Mouse (Mus musculus) forebrain, embryonic 16.5 days (tissue): ENCODE measurements around the gene Rasal1. TPM values are rescaled to one million over a fixed set of nuclear protein-coding genes. Genes with fewer than 3 reads are reported as not detected.

Source experiments
- ATAC-seq: fragments of 200-750 bp; cut with Nextera tagmentation; 2 replicates; pipeline ENCODE4 v1.8.0; 2017; ENCODE audit warnings: mild to moderate bottlenecking, moderate library complexity
- H3K27ac ChIP-seq: fragments of 300-500 bp; sonication (generic); 2 replicates; pipeline ENCODE4 v1.5.1; 2014; ENCODE audit warnings: low read length, control low read depth
- H3K27me3 ChIP-seq: fragments of 300-500 bp; sonication (generic); replicated peaks from 2 replicates; pipeline ENCODE4 v1.6.1; 2014; ENCODE audit warnings: low read length; ENCODE audit not compliant: control insufficient read depth, insufficient read depth
- H3K36me3 ChIP-seq: fragments of 300-500 bp; sonication (generic); 2 replicates; pipeline ENCODE4 v1.6.1; 2014; ENCODE audit not compliant: control insufficient read depth, insufficient read depth
- H3K4me1 ChIP-seq: fragments of 300-500 bp; sonication (generic); replicated peaks from 2 replicates; pipeline ENCODE4 v1.6.1; 2014; ENCODE audit warnings: low read length; ENCODE audit not compliant: control insufficient read depth, insufficient read depth
- H3K4me2 ChIP-seq: fragments of 300-500 bp; sonication (generic); 2 replicates; pipeline ENCODE4 v1.6.1; 2014; ENCODE audit warnings: mild to moderate bottlenecking, low read length, control low read depth
- H3K4me3 ChIP-seq: fragments of 300-500 bp; sonication (generic); replicated peaks from 2 replicates; pipeline ENCODE4 v1.5.1; 2014; ENCODE audit warnings: mild to moderate bottlenecking, low read length, control low read depth
- H3K9ac ChIP-seq: fragments of 300-500 bp; sonication (generic); replicated peaks from 2 replicates; pipeline ENCODE4 v1.6.1; 2014; ENCODE audit warnings: low read depth, low read length, control low read depth
- H3K9me3 ChIP-seq: fragments of 300-500 bp; sonication (generic); 2 replicates; pipeline ENCODE4 v1.6.1; 2016; ENCODE audit warnings: low read length; ENCODE audit not compliant: control insufficient read depth
- WGBS: fragments of 180-500 bp; shearing (Covaris S2); extraction: QIAGEN DNeasy Blood & Tissue Kit; methylation state at CpG from one replicate; pipeline ENCODE4 v1.1.7; 2014; 5-methylcytosine and 5-hydroxymethylcytosine counted together
- polyA plus RNA-seq: library from polyadenylated mRNA; unstranded; fragments of >200 nt; fragmentation: Nextera tagmentation; extraction: Ambion mirVana; gene quantifications from 2 replicates; pipeline ENCODE4 v1.2.1, GENCODE M21; 2015

Gene Rasal1
- polyA plus RNA-seq, 1 experiment from 2014 or later = 6.3 TPM

DNA sequence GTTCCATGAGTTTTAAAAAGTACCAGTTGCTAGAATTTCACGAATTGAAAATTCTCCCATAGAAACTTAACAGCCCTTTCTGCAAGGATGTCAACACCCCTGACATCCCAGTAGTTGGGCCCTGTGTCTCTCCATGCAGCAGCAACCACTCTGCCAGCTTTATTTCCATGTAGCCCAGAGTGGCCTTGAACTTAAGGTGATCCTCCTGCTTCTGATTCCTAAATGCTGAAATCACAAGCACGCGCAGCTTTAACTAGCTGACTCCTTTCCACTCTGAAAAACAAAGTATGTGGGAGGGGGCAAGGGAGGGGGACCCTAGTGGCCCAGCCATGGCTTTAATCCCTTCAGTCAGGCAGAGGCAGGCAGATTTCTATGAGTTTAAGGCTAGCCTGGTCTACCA, 41.3 kb upstream of the Rasal1 start:
- peaks cover 20% of the 10 kb centered on the region for H3K4me1 ChIP-seq
- 86% methylated on average over 3 of the region's 3 CpGs for WGBS
- no peaks in the 10 kb centered on the region for H3K36me3 ChIP-seq
- no peak overlapping the region for H3K4me3 ChIP-seq
- H3K27me3 ChIP-seq = no peaks in the 10 kb centered on the region
- no peaks in the 10 kb centered on the region for H3K9me3 ChIP-seq
- no peak overlapping the region; the same call in 1 of the 2 replicates for H3K27ac ChIP-seq
- no peak overlapping the region for H3K9ac ChIP-seq
- ATAC-seq = no peak
- no peak overlapping the region for H3K4me2 ChIP-seq

DNA sequence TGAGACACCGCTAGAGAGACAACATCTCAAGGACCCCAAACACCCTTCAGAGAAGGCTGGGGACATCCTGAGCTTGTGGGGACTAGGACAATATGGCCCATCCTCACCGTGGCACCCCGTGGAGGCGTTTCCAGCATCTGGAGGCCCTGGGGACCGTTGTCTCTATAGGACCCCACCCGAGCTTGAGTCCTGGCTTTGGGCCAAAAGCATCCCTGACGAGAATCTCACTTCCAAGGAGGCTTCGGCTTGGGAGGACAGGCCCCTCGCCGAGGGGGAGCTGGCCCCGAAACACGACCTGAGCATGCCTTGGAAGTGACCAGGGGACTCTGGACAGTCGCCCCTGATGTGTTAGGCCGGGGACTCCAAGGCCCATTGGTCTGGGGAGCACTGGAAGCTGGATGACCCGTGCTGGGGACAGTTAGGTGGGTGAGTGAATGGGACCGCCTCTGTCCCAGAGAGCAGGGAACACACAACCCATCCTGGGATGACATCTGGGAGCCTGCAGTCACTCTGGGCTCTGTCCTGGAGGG, 39.3 kb upstream of the Rasal1 start:
- Histone ChIP-seq H3K9ac (no peak overlapping the region), H3K4me2 (no peak overlapping the region), H3K27me3 (no peaks in the 10 kb centered on the region), H3K9me3 (no peaks in the 10 kb centered on the region), H3K4me3 (no peak overlapping the region), H3K27ac (no peak overlapping the region), H3K36me3 (no peaks in the 10 kb centered on the region), H3K4me1 (peaks cover 27% of the 10 kb centered on the region)
- WGBS = 79% methylated on average over 16 of the region's 16 CpGs
- ATAC-seq = no peak

DNA sequence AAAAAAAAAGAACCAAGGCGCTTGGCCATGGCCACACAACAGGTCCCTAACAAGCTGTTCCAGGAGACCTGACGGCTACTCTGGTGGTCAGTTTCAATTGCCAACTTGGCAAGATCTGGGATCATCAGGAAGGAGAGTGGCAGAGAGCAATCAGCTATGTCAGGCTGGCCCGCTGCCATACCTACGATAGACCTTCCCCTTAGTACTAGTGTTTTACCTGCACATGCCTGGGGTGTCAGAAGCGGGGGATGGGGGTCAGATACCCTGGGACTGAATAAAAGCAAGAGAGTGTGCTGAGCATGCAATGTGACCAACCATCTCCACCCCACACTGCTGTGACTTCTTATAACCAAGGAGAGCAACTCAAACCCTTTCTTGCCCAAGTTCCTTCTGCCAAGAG, 37.7 kb upstream of the Rasal1 start:
- no peak overlapping the region for H3K9ac ChIP-seq
- H3K36me3 ChIP-seq = no peaks in the 10 kb centered on the region
- H3K27me3 ChIP-seq = no peaks in the 10 kb centered on the region
- H3K4me2 ChIP-seq = peak overlapping the region; percentile 74
- WGBS = 94% methylated on average over 5 of the region's 5 CpGs
- H3K9me3 ChIP-seq = peaks cover 2% of the 10 kb centered on the region; the same call in 1 of the 2 replicates
- no peak for ATAC-seq
- peaks cover 23% of the 10 kb centered on the region for H3K4me1 ChIP-seq
- no peak overlapping the region for H3K4me3 ChIP-seq
- H3K27ac ChIP-seq = no peak overlapping the region

DNA sequence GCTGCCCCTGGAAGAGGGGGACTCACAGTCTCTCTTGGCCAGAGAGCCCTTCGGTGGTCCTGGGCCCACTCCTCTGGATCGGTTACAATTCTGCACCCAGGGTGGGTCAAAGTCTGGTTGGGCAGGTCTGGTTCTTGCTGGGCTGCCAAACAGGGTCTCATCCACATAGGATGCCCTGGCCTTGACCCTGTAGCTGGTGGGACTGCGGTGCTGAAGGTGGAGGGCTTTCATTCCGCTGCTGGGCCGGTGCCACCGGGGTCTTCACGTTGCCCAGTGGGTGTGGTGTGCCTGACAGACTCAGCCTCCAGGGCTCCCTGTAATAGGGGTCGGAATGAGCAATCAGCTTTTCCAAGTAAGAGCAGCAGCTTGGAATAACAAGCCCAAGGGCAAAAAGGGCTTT, 37.2 kb upstream of the Rasal1 start:
- Histone ChIP-seq H3K9ac (peak overlapping the region; percentile 56), H3K4me3 (peak overlapping the region; percentile 80), H3K4me2 (peak overlapping the region; percentile 74), H3K36me3 (no peaks in the 10 kb centered on the region), H3K9me3 (peaks cover 2% of the 10 kb centered on the region; the same call in 1 of the 2 replicates), H3K27me3 (no peaks in the 10 kb centered on the region), H3K27ac (no peak overlapping the region), H3K4me1 (peaks cover 23% of the 10 kb centered on the region)
- whole genome bisulfite sequencing = 46% methylated on average over 8 of the region's 8 CpGs
- ATAC-seq = no peak

DNA sequence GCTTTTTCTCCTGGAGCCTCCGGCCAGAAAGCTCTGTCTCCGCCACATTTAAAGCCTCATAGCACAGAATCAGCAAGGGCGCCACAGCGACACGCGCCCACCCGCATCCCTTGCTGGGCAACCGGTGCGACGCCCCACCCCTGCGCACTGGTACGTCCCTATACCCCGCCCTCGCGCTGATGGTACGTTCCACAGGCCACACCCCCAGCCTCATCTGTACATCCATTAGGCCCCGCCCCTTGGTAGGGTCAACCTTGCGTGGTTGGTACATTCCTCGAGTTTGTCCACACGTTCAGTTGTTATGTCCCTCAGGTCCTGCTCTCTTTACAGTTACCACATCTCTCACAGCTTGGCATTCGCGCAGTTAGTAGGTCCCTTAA, 36.2 kb upstream of the Rasal1 start, which contains the start of the genes Rita1 and Ddx54:
Gene Rita1, minus strand, starts transcription at position 148 of the 380 bp plus-strand sequence.
Gene Ddx54, plus strand, starts transcription at position 298 of the 380 bp plus-strand sequence.
- WGBS = 0% methylated on average over 22 of the region's 22 CpGs
- Histone ChIP-seq H3K4me1 (peaks cover 23% of the 10 kb centered on the region), H3K4me2 (peak within 1 kb of the TSS; percentile 74)

DNA sequence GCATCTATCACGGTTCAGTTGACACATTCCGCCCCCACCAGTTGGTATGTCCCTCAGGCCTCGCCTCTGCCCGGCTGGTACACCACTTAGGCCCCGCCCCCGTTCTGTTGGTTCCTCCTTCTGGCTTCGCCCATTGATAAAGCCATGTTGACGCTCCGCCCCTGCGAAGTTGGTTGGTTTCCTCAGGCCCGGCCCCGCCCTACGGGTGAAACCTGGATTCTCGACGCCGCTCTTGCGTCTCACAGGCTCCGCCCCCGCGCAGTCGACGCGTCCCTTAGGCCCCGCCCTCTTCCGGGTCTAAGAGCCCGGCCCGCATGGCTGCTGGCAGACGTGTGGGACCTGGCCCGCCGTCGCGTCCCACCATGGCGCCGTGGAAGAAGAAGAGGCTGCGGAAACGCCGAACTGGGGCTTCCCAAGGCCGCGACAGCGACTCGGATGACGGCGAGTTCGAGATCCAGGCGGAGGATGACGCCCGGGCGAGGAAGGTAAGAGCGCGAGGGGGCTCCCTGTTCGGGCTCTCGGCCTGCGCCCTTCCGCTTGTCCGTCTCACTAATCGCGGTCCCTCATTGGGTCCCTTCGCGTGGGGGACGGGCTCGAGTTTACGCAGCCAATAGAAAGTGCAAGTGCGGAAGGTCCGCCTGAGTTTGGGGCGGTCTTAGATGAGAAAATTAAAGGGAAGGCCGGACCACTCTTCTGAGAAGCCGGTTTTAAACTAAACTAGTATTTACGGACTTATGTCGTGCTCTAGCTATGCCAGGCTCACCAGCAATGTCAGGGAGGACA, 35.6 kb upstream of the Rasal1 start:
- Histone ChIP-seq H3K4me1 (peaks cover 23% of the 10 kb centered on the region), H3K36me3 (peaks cover 4% of the 10 kb centered on the region), H3K4me3 (peak overlapping the region; percentile 80), H3K4me2 (peak overlapping the region; percentile 74), H3K9me3 (peaks cover 2% of the 10 kb centered on the region; the same call in 1 of the 2 replicates), H3K9ac (peak overlapping the region; percentile 67), H3K27ac (peak overlapping the region; percentile 89), H3K27me3 (no peaks in the 10 kb centered on the region)
- under 1% methylated on average over 65 of the region's 69 CpGs for WGBS
- peak; percentile 92 for ATAC-seq

More for the DNA sequence above, 36.2 kb upstream of the Rasal1 start, which contains the start of the genes Rita1 and Ddx54:
- peaks cover 2% of the 10 kb centered on the region; the same call in 1 of the 2 replicates for H3K9me3 ChIP-seq
- H3K9ac ChIP-seq = peak within 1 kb of the TSS; percentile 67
- peak; percentile 82 for ATAC-seq
- peak within 1 kb of the TSS; percentile 80 for H3K4me3 ChIP-seq
- no peaks in the 10 kb centered on the region for H3K36me3 ChIP-seq
- H3K27me3 ChIP-seq = no peaks in the 10 kb centered on the region
- peak within 1 kb of the TSS; percentile 89 for H3K27ac ChIP-seq

DNA sequence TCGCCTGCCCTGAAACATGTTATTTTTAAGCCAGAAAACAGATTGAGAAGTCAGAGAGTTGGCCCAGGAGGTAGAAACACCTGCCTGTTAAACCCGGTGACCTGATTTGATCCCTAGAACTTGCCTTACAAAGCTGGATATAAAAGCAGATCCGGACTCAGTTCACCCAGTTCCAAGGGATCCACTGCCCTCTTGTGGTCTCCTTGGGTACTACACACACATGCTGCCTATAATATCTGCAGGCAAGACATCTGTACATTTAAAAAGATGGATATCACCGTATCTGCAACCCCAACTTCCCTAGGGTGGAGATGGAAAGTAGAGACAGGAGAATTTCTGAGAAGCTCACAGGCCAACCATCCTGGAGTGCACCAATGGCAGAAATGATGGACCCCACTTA, 32.7 kb upstream of the Rasal1 start:
- H3K4me3 ChIP-seq = no peak overlapping the region
- WGBS = 96% methylated on average over 4 of the region's 4 CpGs
- ATAC-seq = no peak
- no peak overlapping the region for H3K27ac ChIP-seq
- no peaks in the 10 kb centered on the region for H3K27me3 ChIP-seq
- H3K36me3 ChIP-seq = peaks cover 13% of the 10 kb centered on the region
- H3K4me1 ChIP-seq = peaks cover 18% of the 10 kb centered on the region
- H3K4me2 ChIP-seq = no peak overlapping the region
- peaks cover 2% of the 10 kb centered on the region; the same call in 1 of the 2 replicates for H3K9me3 ChIP-seq
- H3K9ac ChIP-seq = no peak overlapping the region

DNA sequence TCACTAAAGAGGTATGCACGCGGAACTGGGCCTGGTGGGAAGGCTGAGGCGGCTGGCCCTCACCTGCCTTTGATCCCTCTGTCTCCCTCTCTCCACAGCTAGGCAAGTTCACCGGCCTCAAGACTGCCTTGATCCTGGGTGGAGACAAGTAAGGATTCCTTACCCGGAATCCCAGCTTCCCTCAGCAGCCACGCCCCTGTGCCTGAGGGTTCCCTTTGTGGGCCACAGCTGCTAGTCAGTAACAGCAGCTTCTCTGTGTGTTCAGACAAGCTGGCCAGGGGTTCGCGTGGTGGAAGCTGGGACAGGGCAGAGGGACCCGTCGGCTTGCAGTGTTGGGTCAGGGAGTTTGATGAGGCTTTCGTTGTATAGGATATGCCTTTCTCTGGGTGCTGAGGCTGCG, 29.8 kb upstream of the Rasal1 start:
- WGBS = 83% methylated on average over 12 of the region's 12 CpGs

DNA sequence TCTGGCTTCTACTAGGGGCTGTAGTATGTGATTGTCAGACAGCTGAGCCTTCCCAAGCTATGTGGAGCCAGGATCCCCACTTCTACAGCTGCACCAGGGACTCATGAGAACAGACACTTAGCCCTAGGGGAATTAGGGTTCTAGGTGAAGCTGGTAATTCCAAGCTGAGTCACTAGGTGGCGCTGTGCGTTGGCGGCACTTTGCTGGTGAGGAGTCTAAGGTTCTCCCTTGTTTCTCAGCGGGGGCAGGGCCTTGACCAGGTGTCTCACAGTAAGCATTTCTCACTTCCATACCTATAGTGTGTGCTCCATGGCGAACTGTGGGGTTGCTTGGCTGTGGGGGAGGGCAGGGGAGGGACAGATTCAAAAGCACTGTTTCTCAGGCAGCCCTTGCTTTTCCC, 29.4 kb upstream of the Rasal1 start:
- Histone ChIP-seq H3K4me2 (no peak overlapping the region), H3K4me3 (no peak overlapping the region), H3K36me3 (peaks cover 17% of the 10 kb centered on the region), H3K27me3 (no peaks in the 10 kb centered on the region), H3K4me1 (peaks cover 9% of the 10 kb centered on the region), H3K27ac (no peak overlapping the region), H3K9ac (no peak overlapping the region), H3K9me3 (peaks cover 2% of the 10 kb centered on the region; the same call in 1 of the 2 replicates)
- 12% methylated on average over 5 of the region's 5 CpGs for WGBS
- no peak for ATAC-seq

More for the DNA sequence above, 29.8 kb upstream of the Rasal1 start:
- peaks cover 15% of the 10 kb centered on the region for H3K36me3 ChIP-seq
- H3K4me1 ChIP-seq = peaks cover 13% of the 10 kb centered on the region
- H3K9me3 ChIP-seq = peaks cover 2% of the 10 kb centered on the region; the same call in 1 of the 2 replicates
- no peaks in the 10 kb centered on the region for H3K27me3 ChIP-seq
- ATAC-seq = no peak
- H3K4me3 ChIP-seq = no peak overlapping the region
- H3K4me2 ChIP-seq = no peak overlapping the region
- no peak overlapping the region for H3K9ac ChIP-seq
- H3K27ac ChIP-seq = no peak overlapping the region
